Mouse (Mus musculus): ENCODE results near the gene Fmo1. TPM values are rescaled to one million over a fixed set of nuclear protein-coding genes. Genes with fewer than 3 reads are reported as not detected.

Fmo1 gene
- 62.1 and 79.1 TPM in 2 replicates for polyA plus RNA-seq (2014; fragmentation: Nextera tagmentation; extraction: Ambion mirVana)

DNA sequence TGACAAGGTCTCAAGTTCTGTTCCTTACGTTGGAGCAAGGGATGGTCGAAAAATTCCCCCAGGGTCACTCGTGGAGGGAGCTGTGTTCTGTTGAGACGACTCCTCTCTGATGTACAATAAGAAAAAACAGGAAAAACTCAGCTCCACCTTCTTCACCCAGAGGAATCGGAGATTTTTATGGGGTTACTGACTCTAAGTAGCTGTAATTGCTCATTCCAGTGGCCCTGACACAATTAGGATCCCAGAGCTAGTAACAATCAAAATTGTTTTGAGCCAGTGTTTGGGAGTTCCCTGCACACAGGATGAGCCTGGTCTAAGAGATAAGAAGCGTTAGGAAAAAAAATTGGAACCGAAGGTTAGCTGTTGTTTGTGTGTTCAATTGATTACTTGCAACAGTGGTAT, at the start of gene Fmo1:
TSS of gene Fmo1 (minus strand) at position 331 of the 402 bp plus-strand sequence.
- Histone ChIP-seq H3K9me3 (ENCODE audit: control insufficient read depth, low read length) (peaks cover 5% of the 10 kb centered on the region; the same call in 1 of the 2 replicates), H3K4me3 (ENCODE audit: low read depth, low read length) (no peak within 1 kb of the TSS), H3K9ac (ENCODE audit: low read depth, low read length) (no peak within 1 kb of the TSS), H3K36me3 (ENCODE audit: control insufficient read depth, insufficient read depth, low read length) (no peaks in the 10 kb centered on the region), H3K4me1 (ENCODE audit: control insufficient read depth, insufficient read depth, low read length) (peaks cover 8% of the 10 kb centered on the region), H3K4me2 (ENCODE audit: low read depth, low read length) (no peak within 1 kb of the TSS), H3K27me3 (replicated peaks; ENCODE audit: control insufficient read depth, insufficient read depth, low read length) (no peaks in the 10 kb centered on the region), H3K27ac (replicated peaks; ENCODE audit: low read depth, low read length) (no peak within 1 kb of the TSS)
- 44% methylated on average over 7 of the region's 7 CpGs for WGBS
- no peak for ATAC-seq (ENCODE audit: low read depth)
- DNase-seq (ENCODE audit: low spot score) = no peak

DNA sequence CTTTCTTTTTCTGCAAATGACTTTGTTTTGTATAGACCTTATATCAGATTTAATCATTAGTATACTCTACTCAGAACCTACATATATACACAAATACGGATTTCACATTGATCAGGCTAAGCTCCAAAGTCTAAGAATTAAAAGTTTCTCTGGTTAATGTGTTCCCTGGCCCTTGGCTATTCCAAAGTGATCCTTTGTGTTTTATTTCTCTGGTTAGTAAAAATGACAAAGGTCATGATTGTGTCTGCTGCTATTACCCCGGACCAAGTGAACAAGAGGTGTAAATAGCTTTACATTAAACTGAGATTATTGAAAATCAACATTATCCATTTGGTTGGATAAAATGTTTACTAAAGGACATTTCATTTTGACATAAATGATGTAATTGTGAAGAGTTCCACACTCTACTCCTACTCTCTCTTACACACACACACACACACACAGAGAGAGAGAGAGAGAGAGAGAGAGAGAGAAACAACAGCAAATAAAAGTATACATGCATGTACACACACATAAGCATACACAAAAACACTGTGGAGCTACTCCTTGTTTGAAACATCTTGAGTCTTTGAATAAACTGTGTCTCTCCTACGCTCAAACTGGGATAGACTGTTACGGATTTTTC, 48.6 kb upstream of the Fmo1 start:
- Histone ChIP-seq H3K9me3 (ENCODE audit: control insufficient read depth, low read length) (no peaks in the 10 kb centered on the region), H3K27me3 (replicated peaks; ENCODE audit: control insufficient read depth, insufficient read depth, low read length) (no peaks in the 10 kb centered on the region), H3K36me3 (ENCODE audit: control insufficient read depth, insufficient read depth, low read length) (no peaks in the 10 kb centered on the region), H3K27ac (replicated peaks; ENCODE audit: low read depth, low read length) (no peak overlapping the region), H3K4me1 (ENCODE audit: control insufficient read depth, insufficient read depth, low read length) (no peaks in the 10 kb centered on the region), H3K4me2 (ENCODE audit: low read depth, low read length) (no peak overlapping the region), H3K4me3 (ENCODE audit: low read depth, low read length) (no peak overlapping the region), H3K9ac (ENCODE audit: low read depth, low read length) (no peak overlapping the region)
- DNase-seq (ENCODE audit: low spot score) (no peak), ATAC-seq (ENCODE audit: low read depth) (no peak)
- 85% methylated on average over 4 of the region's 4 CpGs for WGBS

DNA sequence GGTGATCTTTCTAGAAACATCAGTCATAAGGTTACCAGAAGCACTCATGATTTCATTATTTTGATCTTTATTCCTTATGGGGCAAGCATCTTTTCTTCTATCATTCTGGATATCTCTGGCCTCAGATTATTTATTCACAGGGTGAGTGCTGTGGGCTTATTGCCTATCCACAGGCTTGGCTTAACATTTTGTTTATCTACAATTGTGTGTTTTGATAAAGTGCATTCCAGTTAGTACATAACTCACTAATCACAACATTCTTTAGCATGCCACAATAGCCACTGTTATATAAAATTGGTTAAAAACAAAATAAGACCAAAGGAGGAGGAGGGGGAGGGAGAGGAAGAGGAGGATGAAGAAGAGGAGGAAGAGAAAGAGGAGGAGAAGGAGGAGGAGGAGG, 45.7 kb upstream of the Fmo1 start:
- Histone ChIP-seq H3K9ac (ENCODE audit: low read depth, low read length) (no peak overlapping the region), H3K9me3 (ENCODE audit: control insufficient read depth, low read length) (no peaks in the 10 kb centered on the region), H3K27ac (replicated peaks; ENCODE audit: low read depth, low read length) (no peak overlapping the region), H3K27me3 (replicated peaks; ENCODE audit: control insufficient read depth, insufficient read depth, low read length) (no peaks in the 10 kb centered on the region), H3K4me3 (ENCODE audit: low read depth, low read length) (no peak overlapping the region), H3K4me1 (ENCODE audit: control insufficient read depth, insufficient read depth, low read length) (no peaks in the 10 kb centered on the region), H3K4me2 (ENCODE audit: low read depth, low read length) (no peak overlapping the region), H3K36me3 (ENCODE audit: control insufficient read depth, insufficient read depth, low read length) (no peaks in the 10 kb centered on the region)
- ATAC-seq (ENCODE audit: low read depth) = no peak
- DNase-seq (ENCODE audit: low spot score) = no peak

DNA sequence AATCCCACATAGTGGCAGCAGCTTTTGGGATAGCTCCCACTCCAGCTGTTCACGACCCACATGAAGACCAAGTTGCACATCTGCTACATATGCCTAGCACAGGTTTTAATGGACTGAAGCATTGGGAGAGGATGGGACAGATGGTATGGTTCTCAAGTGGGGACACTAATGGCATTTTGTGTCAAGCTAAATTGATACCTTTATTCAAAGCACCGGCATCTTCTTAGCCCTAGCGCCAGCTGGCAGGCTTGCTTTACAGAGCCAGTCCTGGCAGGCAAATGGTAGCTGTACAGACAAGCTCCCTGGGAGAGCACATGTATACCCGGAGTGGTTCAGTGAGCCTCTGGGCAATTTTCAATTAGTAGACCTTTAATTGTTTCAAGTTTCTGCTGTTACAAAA, 35.5 kb upstream of the Fmo1 start:
- no peaks in the 10 kb centered on the region for H3K9me3 ChIP-seq (ENCODE audit: control insufficient read depth, low read length)
- H3K9ac ChIP-seq (ENCODE audit: low read depth, low read length) = no peak overlapping the region
- H3K4me1 ChIP-seq (ENCODE audit: control insufficient read depth, insufficient read depth, low read length) = no peaks in the 10 kb centered on the region
- no peaks in the 10 kb centered on the region for H3K27me3 ChIP-seq (replicated peaks; ENCODE audit: control insufficient read depth, insufficient read depth, low read length)
- DNase-seq (ENCODE audit: low spot score) = peak; percentile 73
- H3K27ac ChIP-seq (replicated peaks; ENCODE audit: low read depth, low read length) = 0 out of 2 replicates have a peak overlapping the region, but pooled peaks have one; percentile 12
- WGBS = 52% methylated on average over 4 of the region's 4 CpGs
- H3K4me3 ChIP-seq (ENCODE audit: low read depth, low read length) = no peak overlapping the region
- no peak overlapping the region for H3K4me2 ChIP-seq (ENCODE audit: low read depth, low read length)
- peak; percentile 77; the same call in 1 of the 2 replicates for ATAC-seq (ENCODE audit: low read depth)
- H3K36me3 ChIP-seq (ENCODE audit: control insufficient read depth, insufficient read depth, low read length) = no peaks in the 10 kb centered on the region

DNA sequence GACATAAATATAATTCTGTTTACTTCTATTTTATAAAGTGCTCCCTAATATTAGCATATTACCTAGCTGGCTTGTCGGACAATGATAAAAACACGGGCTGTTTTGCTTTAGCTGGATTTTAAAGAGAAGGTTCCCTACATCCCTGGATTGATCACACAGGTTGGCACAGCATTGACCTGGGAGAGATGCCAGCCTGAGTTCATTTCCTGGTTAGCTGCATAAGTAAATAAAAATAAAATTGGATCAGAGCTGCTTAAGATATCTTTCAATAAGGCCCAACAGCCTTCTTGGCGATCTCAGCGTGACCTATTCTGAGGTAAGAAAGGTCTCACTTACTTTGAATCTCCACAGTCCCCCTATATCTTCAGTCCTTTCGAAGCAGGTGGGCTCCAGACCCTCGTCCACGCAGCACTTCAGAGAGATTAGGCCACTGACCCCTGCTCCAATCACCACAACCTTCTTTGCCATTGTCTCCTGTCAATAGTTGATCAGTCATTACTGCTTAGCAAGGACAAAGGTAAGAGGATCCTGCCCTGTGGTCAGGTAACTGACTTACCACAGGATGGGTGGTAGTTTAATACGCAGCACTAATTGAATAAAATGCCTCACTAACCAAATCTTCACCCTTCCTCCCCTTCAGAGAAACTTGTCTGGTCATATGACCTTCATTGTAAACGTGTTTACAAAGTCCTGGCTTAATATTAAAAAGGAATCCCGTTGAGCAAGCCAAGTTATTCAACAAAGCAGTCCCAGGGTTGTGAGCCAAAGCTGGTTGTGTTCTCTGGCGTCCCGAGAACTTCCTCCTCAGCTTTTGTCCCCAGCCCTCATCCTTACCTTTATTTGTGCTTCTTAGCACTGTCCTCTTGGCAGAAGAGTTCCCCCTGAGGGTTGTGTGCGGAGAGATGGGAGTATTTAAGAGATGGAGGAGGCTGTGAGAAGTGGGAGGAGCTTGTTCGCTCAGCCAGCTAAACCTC, 31.7 kb upstream of the Fmo1 start, which contains the start of gene Fmo2:
TSS of gene Fmo2 (minus strand) at position 889 of the 974 bp plus-strand sequence.
- Histone ChIP-seq H3K4me1 (ENCODE audit: control insufficient read depth, insufficient read depth, low read length) (no peaks in the 10 kb centered on the region), H3K4me3 (ENCODE audit: low read depth, low read length) (no peak within 1 kb of the TSS), H3K27me3 (replicated peaks; ENCODE audit: control insufficient read depth, insufficient read depth, low read length) (no peaks in the 10 kb centered on the region), H3K36me3 (ENCODE audit: control insufficient read depth, insufficient read depth, low read length) (no peaks in the 10 kb centered on the region), H3K9ac (ENCODE audit: low read depth, low read length) (no peak within 1 kb of the TSS), H3K4me2 (ENCODE audit: low read depth, low read length) (no peak within 1 kb of the TSS), H3K27ac (replicated peaks; ENCODE audit: low read depth, low read length) (no peak within 1 kb of the TSS), H3K9me3 (ENCODE audit: control insufficient read depth, low read length) (no peaks in the 10 kb centered on the region)
- peak; percentile 64; the same call in 1 of the 2 replicates for ATAC-seq (ENCODE audit: low read depth)
- DNase-seq (ENCODE audit: low spot score) = peak; percentile 61
- 65% methylated on average over 14 of the region's 14 CpGs for WGBS

DNA sequence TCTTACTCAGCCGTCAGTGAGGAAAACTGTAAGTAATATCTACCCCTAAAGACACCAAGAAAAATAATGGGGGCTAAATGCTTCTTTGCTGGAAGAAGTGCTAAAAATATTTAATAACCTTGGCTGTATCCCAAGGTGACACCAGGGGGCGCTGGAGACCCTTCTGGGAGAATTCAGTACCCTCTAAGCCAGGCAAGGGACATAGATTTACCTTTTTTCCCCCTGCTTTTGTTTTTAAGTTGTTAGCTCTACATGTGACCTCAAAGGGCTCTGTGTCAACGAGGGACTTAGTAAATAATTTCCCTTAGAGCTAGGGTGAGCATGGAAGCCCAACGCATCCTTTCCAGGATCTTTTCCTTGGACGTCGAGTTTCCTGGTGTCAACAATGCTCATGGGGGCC, 29.5 kb upstream of the Fmo1 start:
- ATAC-seq (ENCODE audit: low read depth) (0 out of 2 replicates have a peak, but pooled peaks have one; percentile 39), DNase-seq (ENCODE audit: low spot score) (peak; percentile 64)
- Histone ChIP-seq H3K27me3 (replicated peaks; ENCODE audit: control insufficient read depth, insufficient read depth, low read length) (no peaks in the 10 kb centered on the region), H3K36me3 (ENCODE audit: control insufficient read depth, insufficient read depth, low read length) (no peaks in the 10 kb centered on the region), H3K9me3 (ENCODE audit: control insufficient read depth, low read length) (no peaks in the 10 kb centered on the region), H3K4me3 (ENCODE audit: low read depth, low read length) (no peak overlapping the region), H3K4me2 (ENCODE audit: low read depth, low read length) (no peak overlapping the region), H3K4me1 (ENCODE audit: control insufficient read depth, insufficient read depth, low read length) (no peaks in the 10 kb centered on the region), H3K27ac (replicated peaks; ENCODE audit: low read depth, low read length) (no peak overlapping the region), H3K9ac (ENCODE audit: low read depth, low read length) (no peak overlapping the region)
- WGBS = 33% methylated on average over 6 of the region's 6 CpGs

DNA sequence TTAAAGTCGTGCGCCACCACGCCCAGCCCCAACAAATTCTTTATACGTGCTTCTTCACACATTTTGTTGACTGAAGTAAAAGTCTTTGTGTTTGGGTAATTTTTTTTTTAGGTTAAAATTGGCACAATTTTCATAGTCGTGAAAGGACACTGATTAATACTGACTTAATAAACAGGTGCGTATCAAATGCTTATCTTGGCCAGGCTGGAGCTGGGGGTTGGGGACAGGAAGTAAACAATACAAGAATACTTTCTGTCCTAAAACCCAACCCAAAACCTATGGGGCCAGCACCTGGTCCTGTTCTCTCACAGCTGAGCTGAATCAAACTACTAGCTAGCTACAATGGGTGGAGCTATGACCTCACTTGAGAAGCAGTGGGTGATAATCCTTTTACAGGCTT, 26.6 kb upstream of the Fmo1 start:
- Histone ChIP-seq H3K9ac (ENCODE audit: low read depth, low read length) (no peak overlapping the region), H3K4me2 (ENCODE audit: low read depth, low read length) (no peak overlapping the region), H3K36me3 (ENCODE audit: control insufficient read depth, insufficient read depth, low read length) (no peaks in the 10 kb centered on the region), H3K27me3 (replicated peaks; ENCODE audit: control insufficient read depth, insufficient read depth, low read length) (no peaks in the 10 kb centered on the region), H3K9me3 (ENCODE audit: control insufficient read depth, low read length) (peaks cover 5% of the 10 kb centered on the region; the same call in 1 of the 2 replicates), H3K27ac (replicated peaks; ENCODE audit: low read depth, low read length) (no peak overlapping the region), H3K4me3 (ENCODE audit: low read depth, low read length) (no peak overlapping the region), H3K4me1 (ENCODE audit: control insufficient read depth, insufficient read depth, low read length) (no peaks in the 10 kb centered on the region)
- WGBS = 91% methylated on average over 6 of the region's 6 CpGs
- ATAC-seq (ENCODE audit: low read depth) = no peak
- DNase-seq (ENCODE audit: low spot score) = no peak

DNA sequence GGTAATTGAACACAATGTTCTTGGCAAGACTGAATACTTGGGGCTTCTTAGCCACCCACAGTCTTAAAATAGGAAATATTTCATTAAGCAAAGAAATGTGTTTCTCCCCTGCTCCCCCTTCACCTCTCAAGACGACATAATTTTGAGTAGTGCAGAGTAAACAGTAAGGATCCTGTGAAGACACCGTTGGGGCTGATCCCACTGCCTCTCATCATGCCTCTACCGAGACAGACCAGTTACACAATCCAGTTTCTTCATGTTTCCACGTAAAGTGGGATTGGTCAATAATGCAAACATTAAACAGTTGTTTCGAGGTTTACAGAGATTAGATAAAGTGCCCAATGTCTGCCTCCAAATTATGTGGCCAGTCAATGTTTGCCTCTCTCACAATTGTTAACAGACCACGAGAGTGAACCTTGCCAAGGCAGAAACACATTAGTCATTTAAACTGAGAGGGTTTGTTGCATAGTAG, 25.6 kb upstream of the Fmo1 start:
- Histone ChIP-seq H3K4me3 (ENCODE audit: low read depth, low read length) (no peak overlapping the region), H3K36me3 (ENCODE audit: control insufficient read depth, insufficient read depth, low read length) (no peaks in the 10 kb centered on the region), H3K9ac (ENCODE audit: low read depth, low read length) (no peak overlapping the region), H3K4me1 (ENCODE audit: control insufficient read depth, insufficient read depth, low read length) (no peaks in the 10 kb centered on the region), H3K27me3 (replicated peaks; ENCODE audit: control insufficient read depth, insufficient read depth, low read length) (no peaks in the 10 kb centered on the region), H3K27ac (replicated peaks; ENCODE audit: low read depth, low read length) (no peak overlapping the region), H3K9me3 (ENCODE audit: control insufficient read depth, low read length) (peaks cover 5% of the 10 kb centered on the region; the same call in 1 of the 2 replicates), H3K4me2 (ENCODE audit: low read depth, low read length) (no peak overlapping the region)
- DNase-seq (ENCODE audit: low spot score) (peak; percentile 48), ATAC-seq (ENCODE audit: low read depth) (0 out of 2 replicates have a peak, but pooled peaks have one; percentile 44)
- WGBS = 45% methylated on average over 6 of the region's 6 CpGs
